Mouse (Mus musculus) ES-CJ7 (cell line): ENCODE results near the gene Lhfpl2.

Experiments used
- DNase-seq: peaks from one replicate; pipeline ENCODE4 v3.0.0; 2011; ENCODE audit warnings: low read depth, low spot score

Gene Lhfpl2

GRCm38 (mm10) chr13:94140446-94140845 is 82.8 kb downstream of the Lhfpl2 start:
- no peak for DNase-seq

GRCm38 (mm10) chr13:94143063-94143652 is 85.6 kb downstream of the Lhfpl2 start:
- peak; percentile 7 for DNase-seq

GRCm38 (mm10) chr13:94144451-94144850 is 86.9 kb downstream of the Lhfpl2 start:
- DNase-seq = no peak

GRCm38 (mm10) chr13:94147257-94147656 is 89.7 kb downstream of the Lhfpl2 start:
- no peak for DNase-seq

- no peak for DNase-seq
Observed at GRCm38 (mm10) chr13:94149006-94149405, 91.4 kb downstream of the Lhfpl2 start.

GRCm38 (mm10) chr13:94149781-94150180 is 92.2 kb downstream of the Lhfpl2 start:
- DNase-seq = no peak

GRCm38 (mm10) chr13:94151308-94151707 is 93.7 kb downstream of the Lhfpl2 start:
- DNase-seq = no peak

GRCm38 (mm10) chr13:94152836-94153235 is 95.2 kb downstream of the Lhfpl2 start:
- DNase-seq = no peak

GRCm38 (mm10) chr13:94153658-94154057 is 96.1 kb downstream of the Lhfpl2 start:
- DNase-seq = no peak

- no peak for DNase-seq
Observed at GRCm38 (mm10) chr13:94154512-94155296, 97.1 kb downstream of the Lhfpl2 start.

GRCm38 (mm10) chr13:94155657-94156429 is 98.2 kb downstream of the Lhfpl2 start:
- DNase-seq = peak; percentile 35

GRCm38 (mm10) chr13:94158864-94159477 is 101.4 kb downstream of the Lhfpl2 start:
- DNase-seq = no peak

GRCm38 (mm10) chr13:94159478-94160220 is 102.1 kb downstream of the Lhfpl2 start:
- no peak for DNase-seq

- no peak for DNase-seq
Observed at GRCm38 (mm10) chr13:94164501-94164900, 106.9 kb downstream of the Lhfpl2 start.

GRCm38 (mm10) chr13:94168319-94168718 is 110.7 kb downstream of the Lhfpl2 start:
- no peak for DNase-seq

GRCm38 (mm10) chr13:94169325-94169916 is 111.8 kb downstream of the Lhfpl2 start:
- DNase-seq = no peak

- DNase-seq = no peak
Observed at GRCm38 (mm10) chr13:94171612-94172011, 114.0 kb downstream of the Lhfpl2 start.

- DNase-seq = no peak
Observed at GRCm38 (mm10) chr13:94172533-94173310, 115.1 kb downstream of the Lhfpl2 start.

- peak; percentile 15 for DNase-seq
Observed at GRCm38 (mm10) chr13:94173633-94174576, 116.3 kb downstream of the Lhfpl2 start.
